Mouse (Mus musculus) MEL (cell line): ENCODE measurements around the gene Ppp1r12a. TPM values are rescaled to one million over a fixed set of nuclear protein-coding genes. Genes with fewer than 3 reads are reported as not detected.

Experiments
- DNase-seq: peaks from one replicate; pipeline ENCODE4 v3.0.0; 2011; ENCODE audit warnings: low read depth, low spot score
- H3K27ac ChIP-seq: 2 replicates; pipeline ENCODE4 v1.5.1; 2012; ENCODE audit warnings: low read depth, mild to moderate bottlenecking, control low read depth, low read length, moderate library complexity; ENCODE audit not compliant: control insufficient read depth
- H3K27me3 ChIP-seq, 2 experiments: fragments of 150-350 bp in 1 of 2; sonication (generic) in 1 of 2; 2 replicates each; pipeline ENCODE4 v1.6.1; 2012; ENCODE audit warnings: low read length in 2 of 2, mild to moderate bottlenecking in 2 of 2, improper control_type of control experiment in 1 of 2, moderate library complexity in 1 of 2; ENCODE audit not compliant: insufficient read depth in 2 of 2, control insufficient read depth in 1 of 2
- H3K36me3 ChIP-seq, 2 experiments: 2 replicates each; pipeline ENCODE4 v1.6.1; 2012 to 2014; ENCODE audit warnings: low read length in 2 of 2, improper control_type of control experiment in 1 of 2, inconsistent platforms in 1 of 2, mild to moderate bottlenecking in 1 of 2; ENCODE audit not compliant: insufficient read depth in 2 of 2, control insufficient read depth in 1 of 2
- H3K4me1 ChIP-seq, 2 experiments: fragments of 150-350 bp in 1 of 2; sonication (generic) in 1 of 2; 2 replicates each; pipeline ENCODE4 v1.6.1; 2012; ENCODE audit warnings: low read length in 2 of 2, improper control_type of control experiment in 1 of 2, mild to moderate bottlenecking in 1 of 2; ENCODE audit not compliant: insufficient read depth in 2 of 2, control insufficient read depth in 1 of 2
- H3K4me3 ChIP-seq, 2 experiments: fragments of 150-350 bp in 1 of 2; sonication (generic) in 1 of 2; 2 replicates each; pipeline ENCODE4 v1.5.1; 2012; ENCODE audit warnings: low read depth in 2 of 2, low read length in 2 of 2, mild to moderate bottlenecking in 2 of 2, moderate library complexity in 2 of 2, control low read depth in 1 of 2, improper control_type of control experiment in 1 of 2; ENCODE audit not compliant: control insufficient read depth in 1 of 2, insufficient read depth in 1 of 2
- H3K79me2 ChIP-seq: 2 replicates; pipeline ENCODE4 v1.6.1; 2012; ENCODE audit warnings: mild to moderate bottlenecking, low read length, moderate library complexity; ENCODE audit not compliant: control insufficient read depth, poor library complexity, insufficient read depth
- H3K9ac ChIP-seq: 2 replicates; pipeline ENCODE4 v1.6.1; 2012; ENCODE audit warnings: low read depth, mild to moderate bottlenecking, control low read depth, low read length, moderate library complexity; ENCODE audit not compliant: control insufficient read depth, poor library complexity, severe bottlenecking
- H3K9me3 ChIP-seq: fragments of 150-350 bp; sonication (generic); replicated peaks from 2 replicates; pipeline ENCODE4 v1.6.1; 2012; ENCODE audit warnings: mild to moderate bottlenecking, low read length, improper control_type of control experiment, moderate library complexity; ENCODE audit not compliant: insufficient read depth
- BHLHE40 ChIP-seq: IDR thresholded peaks from 2 replicates; pipeline ENCODE4 v1.6.1; 2012; ENCODE audit warnings: low read depth, mild to moderate bottlenecking, inconsistent platforms, low read length, improper control_type of control experiment, borderline replicate concordance
- CTCF ChIP-seq, 3 experiments: IDR thresholded peaks in 2 of 3; conservative IDR thresholded peaks in 1 of 3; 2 replicates each; pipeline ENCODE4 v1.5.1; 2011 to 2012; ENCODE audit warnings: low read length in 3 of 3, low read depth in 2 of 3, mild to moderate bottlenecking in 2 of 3, improper control_type of control experiment in 1 of 3, inconsistent platforms in 1 of 3, mixed read lengths in 1 of 3, moderate library complexity in 1 of 3; ENCODE audit not compliant: control insufficient read depth in 1 of 3, insufficient read depth in 1 of 3, poor library complexity in 1 of 3, severe bottlenecking in 1 of 3
- E2F4 ChIP-seq: IDR thresholded peaks from 2 replicates; pipeline ENCODE4 v1.6.1; 2011; ENCODE audit warnings: low read depth, low read length, improper control_type of control experiment, borderline replicate concordance
- ELF1 ChIP-seq: IDR thresholded peaks from 2 replicates; pipeline ENCODE4 v1.6.1; 2014; ENCODE audit warnings: low read depth, mild to moderate bottlenecking, inconsistent platforms, low read length, improper control_type of control experiment, moderate library complexity
- EP300 ChIP-seq, 2 experiments: IDR thresholded peaks; 2 replicates each; pipeline ENCODE4 v1.6.1; 2011; ENCODE audit warnings: improper control_type of control experiment in 2 of 2, low read length in 2 of 2, low read depth in 1 of 2, mild to moderate bottlenecking in 1 of 2
- ETS1 ChIP-seq: IDR thresholded peaks from 2 replicates; pipeline ENCODE4 v1.6.1; 2012; ENCODE audit warnings: low read depth, mild to moderate bottlenecking, inconsistent platforms, low read length, improper control_type of control experiment, moderate library complexity
- GATA1 ChIP-seq: IDR thresholded peaks from 2 replicates; pipeline ENCODE4 v1.6.1; 2011; ENCODE audit warnings: low read depth, low read length, improper control_type of control experiment
- MAFK ChIP-seq: IDR thresholded peaks from 2 replicates; pipeline ENCODE4 v1.6.1; 2011; ENCODE audit warnings: low read depth, mild to moderate bottlenecking, low read length, improper control_type of control experiment, borderline replicate concordance
- MAX ChIP-seq: IDR thresholded peaks from 2 replicates; pipeline ENCODE4 v1.6.1; 2011; ENCODE audit warnings: low read length, improper control_type of control experiment
- MEF2A ChIP-seq: IDR thresholded peaks from 2 replicates; pipeline ENCODE4 v1.6.1; 2014; ENCODE audit warnings: low read depth, mild to moderate bottlenecking, inconsistent platforms, low read length, improper control_type of control experiment; ENCODE audit not compliant: poor library complexity, insufficient replicate concordance, severe bottlenecking; ENCODE audit errors: extremely low read depth
- MXI1 ChIP-seq: IDR thresholded peaks from 2 replicates; pipeline ENCODE4 v1.6.1; 2011; ENCODE audit warnings: mild to moderate bottlenecking, low read depth, low read length, improper control_type of control experiment
- MYB ChIP-seq: IDR thresholded peaks from 2 replicates; pipeline ENCODE4 v1.6.1; 2011; ENCODE audit warnings: mild to moderate bottlenecking, low read depth, low read length, improper control_type of control experiment
- NRF1 ChIP-seq: IDR thresholded peaks from 2 replicates; pipeline ENCODE4 v1.6.1; 2014; ENCODE audit warnings: low read depth, mild to moderate bottlenecking, inconsistent platforms, low read length, improper control_type of control experiment, moderate library complexity; ENCODE audit not compliant: poor library complexity, insufficient read depth, severe bottlenecking
- RAD21 ChIP-seq: IDR thresholded peaks from 2 replicates; pipeline ENCODE4 v1.6.1; 2011; ENCODE audit warnings: mild to moderate bottlenecking, low read depth, low read length, improper control_type of control experiment
- TAL1 ChIP-seq: IDR thresholded peaks from 2 replicates; pipeline ENCODE4 v1.6.1; 2012; ENCODE audit warnings: mild to moderate bottlenecking, inconsistent platforms, low read length, moderate library complexity, mixed read lengths
- TBP ChIP-seq: IDR thresholded peaks from 2 replicates; pipeline ENCODE4 v1.8.0; 2011; ENCODE audit warnings: low read depth, low read length, improper control_type of control experiment
- UBTF ChIP-seq: IDR thresholded peaks from 2 replicates; pipeline ENCODE4 v1.6.1; 2012; ENCODE audit warnings: low read depth, mild to moderate bottlenecking, inconsistent platforms, low read length, improper control_type of control experiment, moderate library complexity, borderline replicate concordance; ENCODE audit not compliant: insufficient read depth
- USF1 ChIP-seq: IDR thresholded peaks from 2 replicates; pipeline ENCODE4 v1.6.1; 2014; ENCODE audit warnings: low read depth, mild to moderate bottlenecking, inconsistent platforms, low read length, improper control_type of control experiment, moderate library complexity
- ZC3H11A ChIP-seq: IDR thresholded peaks from 2 replicates; pipeline ENCODE4 v1.6.1; 2012; ENCODE audit warnings: low read depth, mild to moderate bottlenecking, inconsistent platforms, low read length, improper control_type of control experiment
- ZNF384 ChIP-seq: IDR thresholded peaks from 2 replicates; pipeline ENCODE4 v1.6.1; 2012; ENCODE audit warnings: low read depth, mild to moderate bottlenecking, inconsistent platforms, low read length, improper control_type of control experiment
- polyA plus RNA-seq, 2 experiments: library from polyadenylated mRNA; stranded (reverse) in 1 of 2; unstranded in 1 of 2; fragments of >175 nt in 1 of 2; fragments of >200 nt in 1 of 2; gene quantifications; 2 replicates each; pipeline versions ENCODE4 v1.2.1 to v1.2.4; 2012; ENCODE audit warnings: low replicate concordance in 2 of 2, low read depth in 1 of 2; ENCODE audit not compliant: insufficient read length in 2 of 2, insufficient read depth in 1 of 2, missing spikeins in 1 of 2
- total RNA-seq: library from RNA; depleted of rRNA; stranded (reverse); fragments of 300-350 nt; gene quantifications from 2 replicates; pipeline ENCODE4 v1.2.3, GENCODE M21; 2012

The Ppp1r12a gene
- total and polyA plus RNA-seq, 3 experiments: 46.5 to 86.6 (median 59.1) TPM

DNA sequence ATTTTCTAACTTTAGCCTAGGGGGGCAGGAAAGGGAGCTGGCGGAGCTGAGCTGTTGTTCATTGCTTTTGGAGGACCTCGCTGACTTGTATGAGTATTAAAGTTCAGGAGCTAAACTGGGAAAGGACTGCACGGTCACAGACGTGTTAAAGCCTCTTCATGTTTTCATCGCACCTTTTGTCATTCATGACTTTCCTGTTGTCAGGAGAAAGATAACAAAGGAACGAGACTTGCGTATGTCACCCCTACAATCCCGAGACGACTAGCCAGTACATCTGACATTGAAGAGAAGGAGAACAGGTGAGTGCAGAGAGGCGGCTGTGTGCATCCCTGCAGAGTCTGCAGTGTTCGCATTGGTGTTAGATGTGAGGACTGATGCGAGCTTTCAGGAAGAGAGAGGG lies 88.7 kb downstream of the Ppp1r12a start:
- H3K9ac ChIP-seq: no peak overlapping the region
- no peak for TF ChIP-seq ELF1
- no peak for TF ChIP-seq ETS1
- TF ChIP-seq EP300 (IDR thresholded peaks at IDR 0.05; ENCODE audit: low read depth in 1 of 2, low read length in 2 of 2): no peak
- no peak for TF ChIP-seq CTCF (IDR thresholded peaks at IDR 0.05 in 2 of 3, conservative IDR thresholded peaks at IDR 0.05 in 1 of 3; ENCODE audit: control insufficient read depth in 1 of 3, insufficient read depth in 1 of 3, low read depth in 2 of 3, low read length in 3 of 3, poor library complexity in 1 of 3, severe bottlenecking in 1 of 3)
- no peak for TF ChIP-seq UBTF
- TF ChIP-seq RAD21: no peak
- no peak for TF ChIP-seq TAL1
- TF ChIP-seq USF1: no peak
- no peak for TF ChIP-seq MXI1
- no peak for TF ChIP-seq MYB
- TF ChIP-seq MAX: no peak
- TF ChIP-seq GATA1: no peak
- TF ChIP-seq TBP: no peak
- no peak for TF ChIP-seq BHLHE40
- TF ChIP-seq MEF2A: no peak
- TF ChIP-seq MAFK: no peak
- TF ChIP-seq NRF1: no peak
- no peak for TF ChIP-seq ZC3H11A
- no peak overlapping the region for H3K27ac ChIP-seq
- H3K4me1 ChIP-seq: peaks cover 0 to 7% of the 10 kb centered on the region in 2 experiments; a peak in 3 of 4 replicates
- H3K9me3 ChIP-seq: no peaks in the 10 kb centered on the region
- no peak for DNase-seq
- H3K4me3 ChIP-seq: no peak overlapping the region
- no peaks in the 10 kb centered on the region for H3K27me3 ChIP-seq
- H3K79me2 ChIP-seq: no peaks in the 10 kb centered on the region
- peaks cover 8 to 15% of the 10 kb centered on the region in 2 experiments for H3K36me3 ChIP-seq

DNA sequence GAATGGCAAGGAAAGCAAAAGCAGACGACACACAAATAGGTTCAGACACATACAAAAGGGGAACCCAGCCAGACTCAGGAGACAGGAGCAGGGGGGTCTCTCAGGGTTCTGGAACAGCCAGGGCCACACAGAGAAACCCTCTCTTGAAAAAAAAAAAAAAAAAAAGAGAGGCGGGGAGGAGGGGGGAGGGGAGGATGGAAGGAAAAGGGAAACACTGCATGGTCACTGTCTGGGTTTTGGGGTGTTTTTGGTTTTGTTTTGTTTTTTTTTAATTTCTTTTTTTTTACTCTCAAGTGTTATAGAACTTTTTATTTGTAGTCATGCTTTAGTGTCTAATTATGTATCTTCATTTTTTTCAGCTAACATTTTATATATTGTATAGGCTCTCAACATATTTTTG lies 89.2 kb downstream of the Ppp1r12a start:
- TF ChIP-seq E2F4 (no peak), ZNF384 (peak; percentile 47; the same call in 1 of the 2 replicates)
- H3K36me3 ChIP-seq: peaks cover 13 to 15% of the 10 kb centered on the region in 2 experiments
- H3K27me3 ChIP-seq: no peaks in the 10 kb centered on the region
- H3K9ac ChIP-seq: no peak overlapping the region
- no peaks in the 10 kb centered on the region for H3K79me2 ChIP-seq
- H3K27ac ChIP-seq: no peak overlapping the region
- no peak for DNase-seq
- H3K4me1 ChIP-seq: peaks cover 0 to 11% of the 10 kb centered on the region in 2 experiments; a peak in 3 of 4 replicates
- H3K4me3 ChIP-seq: no peak overlapping the region
- H3K9me3 ChIP-seq: no peaks in the 10 kb centered on the region
